Mouse (Mus musculus): ENCODE measurements around the gene H2afy2. TPM values are rescaled to one million over a fixed set of nuclear protein-coding genes. Genes with fewer than 3 reads are reported as not detected.

Gene H2afy2
- total RNA-seq, 2 experiments from 2014 or later, result not detected

GRCm38 (mm10) chr10:61787541-61788313, 3.8 kb upstream of the H2afy2 start:
- ATAC-seq (replicated peaks; ENCODE audit: low FRiP score, poor library complexity, severe bottlenecking), result no peak

GRCm38 (mm10) chr10:61784414-61784813, 467 bp upstream of the H2afy2 start:
- no peak for ATAC-seq (replicated peaks; ENCODE audit: low FRiP score, poor library complexity, severe bottlenecking)

GRCm38 (mm10) chr10:61782799-61783611, 942 bp downstream of the H2afy2 start:
- no peak for ATAC-seq (replicated peaks; ENCODE audit: low FRiP score, poor library complexity, severe bottlenecking)

DNA sequence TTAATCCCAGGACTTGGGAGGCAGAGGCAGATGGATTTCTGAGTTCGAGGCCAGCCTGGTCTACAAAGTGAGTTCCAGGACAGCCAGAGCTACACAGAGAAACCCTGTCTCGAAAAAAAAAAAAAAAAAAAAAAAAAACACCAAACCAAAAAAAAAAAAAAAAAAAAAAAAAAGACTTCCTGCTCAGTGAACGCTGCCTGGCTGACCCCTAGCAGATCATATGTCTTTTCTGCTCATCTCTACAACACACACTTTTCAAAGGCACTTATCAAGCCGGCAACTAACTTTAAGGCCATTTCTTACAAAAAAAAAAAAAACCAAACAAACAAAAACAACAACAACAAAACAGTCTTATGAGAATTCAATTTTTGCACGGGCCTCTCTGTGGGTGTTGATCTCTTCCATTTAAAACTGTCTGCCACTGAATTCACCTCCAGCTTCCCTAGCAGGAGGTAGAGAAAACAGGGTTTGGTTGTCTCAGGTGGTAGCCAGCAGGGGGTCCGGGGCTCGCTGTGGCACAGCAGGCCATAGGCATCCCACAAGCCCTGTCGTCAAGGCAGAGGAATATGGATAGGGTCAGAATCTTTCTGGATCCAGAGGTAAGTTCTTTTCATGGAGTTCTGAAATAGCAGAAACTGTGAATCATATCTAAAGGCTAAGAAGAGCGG, 2.4 kb downstream of the H2afy2 start:
- ATAC-seq (replicated peaks; ENCODE audit: low FRiP score, poor library complexity, severe bottlenecking), result no peak

DNA sequence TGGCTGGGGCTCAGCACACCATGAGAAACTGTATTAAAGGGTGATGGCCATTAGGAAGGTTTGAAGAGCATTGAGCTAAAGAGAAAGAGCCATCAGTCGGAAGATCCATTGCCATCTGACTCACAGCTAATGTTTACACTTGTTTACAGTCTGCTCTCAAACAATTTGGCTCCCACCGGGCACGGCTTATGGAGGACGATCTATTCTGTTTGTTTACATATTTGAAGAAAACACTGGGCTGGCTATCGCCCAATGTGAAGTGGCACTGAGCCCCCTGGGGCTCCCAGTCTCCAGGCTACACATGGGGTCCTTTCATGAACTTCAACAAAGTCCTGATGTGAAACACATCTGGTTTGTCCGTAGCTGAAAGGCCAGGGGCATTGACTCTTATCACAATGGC, 17.1 kb downstream of the H2afy2 start:
- no peak for ATAC-seq (replicated peaks; ENCODE audit: low FRiP score, poor library complexity, severe bottlenecking)

- no peak for ATAC-seq (replicated peaks; ENCODE audit: low FRiP score, poor library complexity, severe bottlenecking)
These were observed 18.4 kb downstream of the H2afy2 start for GRCm38 (mm10) chr10:61765558-61765957.

GRCm38 (mm10) chr10:61764689-61765088, 19.3 kb downstream of the H2afy2 start:
- no peak for ATAC-seq (replicated peaks; ENCODE audit: low FRiP score, poor library complexity, severe bottlenecking)

GRCm38 (mm10) chr10:61759869-61760268, 24.1 kb downstream of the H2afy2 start:
- ATAC-seq (replicated peaks; ENCODE audit: low FRiP score, poor library complexity, severe bottlenecking), result no peak

DNA sequence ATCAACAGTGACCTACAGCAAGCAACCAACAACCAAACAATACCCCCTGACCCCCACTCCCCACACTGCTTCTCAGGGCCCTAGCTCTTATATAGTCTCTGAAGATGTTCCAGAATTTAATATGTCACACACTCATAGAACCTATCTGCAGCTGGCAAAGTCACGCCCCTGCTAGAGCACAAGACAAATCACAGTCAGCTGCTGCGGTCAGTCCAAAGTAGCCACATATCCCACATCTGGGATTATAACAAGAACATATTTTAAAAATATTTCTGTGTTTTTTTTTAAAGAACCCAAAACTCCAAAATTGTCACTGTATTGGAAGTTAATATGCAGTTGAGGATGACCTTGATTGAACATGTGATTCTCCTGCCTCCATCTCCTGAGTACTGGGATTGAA, 25.0 kb downstream of the H2afy2 start:
- ATAC-seq (replicated peaks; ENCODE audit: low FRiP score, poor library complexity, severe bottlenecking), result no peak

DNA sequence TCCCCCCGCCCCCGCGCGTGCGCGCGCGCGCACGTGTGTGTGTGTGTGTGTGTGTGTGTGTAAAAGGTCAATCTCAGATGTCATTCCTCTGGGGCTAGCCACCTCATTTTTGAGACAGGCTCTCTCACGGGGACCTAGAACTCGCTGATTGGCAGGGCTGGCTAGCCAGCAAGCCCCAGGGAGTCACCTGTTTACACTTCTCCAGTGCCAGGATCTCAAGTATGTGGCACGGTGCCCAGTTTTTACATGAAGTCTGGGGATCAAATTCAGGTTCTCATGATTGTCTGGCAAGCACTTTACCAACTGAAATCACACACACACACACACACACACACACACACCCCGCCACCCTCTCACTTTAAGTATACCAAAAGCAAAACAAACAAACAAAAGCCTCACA, 26.9 kb downstream of the H2afy2 start:
- ATAC-seq (replicated peaks; ENCODE audit: low FRiP score, poor library complexity, severe bottlenecking), result no peak

DNA sequence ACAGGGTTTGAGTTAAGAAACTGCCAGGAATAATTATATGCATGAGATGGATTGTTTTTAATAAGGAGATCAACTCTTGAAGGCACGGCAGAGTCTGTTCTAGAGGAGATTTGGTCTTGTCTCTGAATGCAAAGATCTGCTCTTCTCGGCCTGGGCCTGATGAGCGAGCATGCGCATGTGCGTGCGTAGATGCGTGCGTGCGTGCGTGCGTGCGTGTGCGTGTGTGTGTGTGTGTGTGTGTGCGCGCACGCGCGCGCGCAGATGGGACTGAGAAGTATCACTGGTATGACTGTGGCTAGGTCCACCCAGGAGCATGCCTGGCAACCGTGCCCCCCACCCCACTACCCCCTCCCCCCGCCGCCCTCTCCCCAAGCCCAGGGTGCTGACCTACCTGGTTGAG, 30.9 kb downstream of the H2afy2 start:
- no peak for ATAC-seq (replicated peaks; ENCODE audit: low FRiP score, poor library complexity, severe bottlenecking)

DNA sequence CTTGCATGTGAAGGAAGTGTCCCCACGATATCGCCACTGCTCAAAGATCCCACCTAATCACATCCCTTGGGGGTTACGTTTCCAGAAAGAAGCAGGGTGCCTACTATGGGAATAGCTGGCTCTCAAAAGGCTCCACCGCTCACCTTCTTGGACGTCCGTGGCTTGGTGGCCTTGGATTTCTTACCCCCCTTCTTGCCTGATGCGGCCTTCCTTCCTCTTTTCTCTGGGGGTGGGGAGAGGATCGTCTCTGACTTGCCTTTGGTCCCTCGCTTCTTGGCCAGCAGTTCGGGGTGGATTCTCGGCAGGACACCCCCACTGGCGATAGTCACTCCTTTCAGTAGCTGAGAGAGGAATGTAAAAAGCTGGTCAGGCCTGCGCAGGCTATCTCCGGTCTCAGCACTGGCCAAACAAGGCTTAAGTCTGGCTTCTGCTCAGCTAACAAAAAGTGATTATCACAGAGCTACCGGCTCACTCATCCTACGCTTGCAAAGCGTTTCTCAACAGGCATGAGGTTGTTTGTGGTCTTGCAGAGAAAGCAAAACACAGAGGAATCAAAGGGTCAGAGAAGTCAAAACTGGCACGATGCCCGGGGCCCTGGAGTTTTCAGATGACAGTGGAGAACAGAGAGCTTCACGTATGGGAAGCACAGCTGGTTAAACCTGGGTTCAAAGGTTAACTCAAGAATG, 32.3 kb downstream of the H2afy2 start:
- no peak for ATAC-seq (replicated peaks; ENCODE audit: low FRiP score, poor library complexity, severe bottlenecking)

- ATAC-seq (replicated peaks; ENCODE audit: low FRiP score, poor library complexity, severe bottlenecking), result no peak
These were observed 33.9 kb downstream of the H2afy2 start for GRCm38 (mm10) chr10:61750014-61750413.

DNA sequence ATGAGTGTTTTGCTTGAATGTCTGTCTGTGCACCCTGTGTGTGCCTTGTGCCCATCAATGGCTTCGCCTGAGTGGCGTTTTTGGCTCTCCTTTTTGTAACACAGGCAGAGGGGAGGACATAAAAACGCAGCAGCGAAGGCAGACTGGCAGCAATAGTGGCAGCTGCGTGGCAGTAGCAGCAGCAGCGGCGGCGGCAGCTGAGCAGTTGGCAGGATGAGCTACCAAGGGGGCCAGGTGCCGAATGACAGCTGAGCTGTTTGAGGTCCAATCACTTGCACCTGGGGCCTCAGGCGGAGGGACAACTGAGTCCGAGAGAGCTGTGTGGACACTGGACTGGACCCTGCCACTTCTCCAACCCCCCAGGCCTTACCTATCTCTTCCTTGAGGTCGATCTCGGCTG, 36.6 kb downstream of the H2afy2 start:
- ATAC-seq (replicated peaks; ENCODE audit: low FRiP score, poor library complexity, severe bottlenecking), result no peak

DNA sequence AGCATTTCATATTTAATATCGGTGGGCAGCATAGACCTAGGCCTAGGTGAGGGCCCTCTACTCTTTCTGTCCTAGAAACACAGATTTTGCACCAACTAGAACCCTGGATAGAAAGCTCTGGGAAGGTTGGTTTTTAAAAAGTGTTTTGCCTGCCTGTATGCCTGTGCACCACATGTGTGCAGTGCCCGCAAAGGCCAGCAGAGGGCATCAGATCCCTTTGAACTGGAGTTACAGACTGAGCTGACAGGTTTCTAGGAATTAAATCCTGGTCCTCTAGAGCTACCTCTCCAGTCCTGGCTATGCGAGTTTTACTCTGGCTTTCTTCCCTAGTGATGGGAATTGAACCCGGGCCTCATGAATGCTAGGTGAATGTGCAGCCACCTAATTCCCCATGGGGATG, 38.8 kb downstream of the H2afy2 start:
- ATAC-seq (replicated peaks; ENCODE audit: low FRiP score, poor library complexity, severe bottlenecking), result no peak

GRCm38 (mm10) chr10:61742336-61742735, 41.6 kb downstream of the H2afy2 start:
- no peak for ATAC-seq (replicated peaks; ENCODE audit: low FRiP score, poor library complexity, severe bottlenecking)

DNA sequence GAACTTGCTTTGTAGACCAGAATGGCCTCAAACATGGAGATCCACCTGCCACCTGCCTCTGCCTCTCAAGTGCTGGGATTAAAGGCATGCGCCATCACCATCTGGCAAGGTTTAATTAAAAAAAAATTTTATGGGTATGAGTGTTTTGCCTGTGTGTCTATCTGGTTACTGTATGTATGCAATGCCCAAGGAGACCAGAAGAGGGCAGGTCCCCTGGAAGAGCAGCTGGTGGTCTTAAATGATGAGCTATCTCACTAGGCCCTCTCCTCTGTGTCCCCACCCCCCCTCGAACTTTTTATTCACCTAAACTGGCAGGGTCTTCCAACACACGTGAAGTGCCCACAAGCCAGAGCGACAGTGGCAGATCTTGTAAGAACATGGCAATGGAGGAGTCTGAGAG, 42.1 kb downstream of the H2afy2 start:
- no peak for ATAC-seq (replicated peaks; ENCODE audit: low FRiP score, poor library complexity, severe bottlenecking)

DNA sequence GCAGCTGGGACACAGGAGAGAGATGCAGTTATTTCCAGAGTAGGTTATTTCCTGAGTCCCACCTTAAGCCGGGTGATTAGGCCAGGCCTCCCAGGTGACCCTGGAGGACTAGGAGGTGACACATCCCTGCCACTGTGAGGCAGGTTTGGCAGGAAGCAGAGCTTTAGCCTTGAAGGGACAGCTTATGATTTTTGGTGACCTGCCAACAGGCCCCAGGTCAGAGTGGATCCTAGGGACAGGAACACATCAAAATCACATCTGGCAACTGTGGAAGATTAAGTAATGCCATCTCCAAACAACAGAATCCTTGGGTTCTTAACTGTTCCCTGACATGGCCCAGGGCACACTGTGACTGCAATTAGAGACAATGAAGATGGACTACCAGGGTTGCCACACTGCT, 42.6 kb downstream of the H2afy2 start:
- no peak for ATAC-seq (replicated peaks; ENCODE audit: low FRiP score, poor library complexity, severe bottlenecking)

- no peak for ATAC-seq (replicated peaks; ENCODE audit: low FRiP score, poor library complexity, severe bottlenecking)
These were observed 45.8 kb downstream of the H2afy2 start for GRCm38 (mm10) chr10:61738126-61738525.

GRCm38 (mm10) chr10:61737537-61737936, 46.4 kb downstream of the H2afy2 start:
- no peak for ATAC-seq (replicated peaks; ENCODE audit: low FRiP score, poor library complexity, severe bottlenecking)

Data from erythroid progenitor cell, adult 5-6 weeks (primary cell).